Mouse (Mus musculus) macrophage (primary cell): ENCODE results near the gene Nckap5. TPM values are rescaled to one million over a fixed set of nuclear protein-coding genes. Genes with fewer than 3 reads are reported as not detected.

Experiments
- H3K27ac ChIP-seq: fragments of 350-480 bp; formaldehyde crosslinking; 2 replicates; pipeline ENCODE4 v1.9.0; 2021
- H3K36me3 ChIP-seq: fragments of 350-480 bp; formaldehyde crosslinking; 2 replicates; pipeline ENCODE4 v1.9.0; 2021; ENCODE audit errors: inconsistent target
- H3K4me3 ChIP-seq: fragments of 350-480 bp; formaldehyde crosslinking; 2 replicates; pipeline ENCODE4 v1.9.0; 2021; ENCODE audit errors: inconsistent target
- H3K79me2 ChIP-seq: fragments of 350-480 bp; formaldehyde crosslinking; 2 replicates; pipeline ENCODE4 v1.9.0; 2021; ENCODE audit errors: inconsistent target
- WGBS: methylation state at CpG from one replicate; pipeline ENCODE4 v1.1.7; 2026; ENCODE audit warnings: inconsistent platforms; ENCODE audit not compliant: missing documents; 5-methylcytosine and 5-hydroxymethylcytosine counted together
- polyA plus RNA-seq: library from polyadenylated mRNA; stranded (reverse); fragments of 250-400 nt; gene quantifications from 3 replicates; pipeline ENCODE4 v1.2.4, GENCODE M21; 2018; ENCODE audit warnings: inconsistent platforms

Nckap5 gene
- polyA plus RNA-seq, 1 experiment from 2014 or later: not detected

- Histone ChIP-seq H3K4me3 (no peak overlapping the region), H3K27ac (no peak overlapping the region), H3K79me2 (no peaks in the 10 kb centered on the region), H3K36me3 (no peaks in the 10 kb centered on the region)
- WGBS: 94% methylated on average over 6 of the region's 6 CpGs
Measured at GRCm38 (mm10) chr1:126751137-126751536, 79.5 kb downstream of the Nckap5 start.

DNA sequence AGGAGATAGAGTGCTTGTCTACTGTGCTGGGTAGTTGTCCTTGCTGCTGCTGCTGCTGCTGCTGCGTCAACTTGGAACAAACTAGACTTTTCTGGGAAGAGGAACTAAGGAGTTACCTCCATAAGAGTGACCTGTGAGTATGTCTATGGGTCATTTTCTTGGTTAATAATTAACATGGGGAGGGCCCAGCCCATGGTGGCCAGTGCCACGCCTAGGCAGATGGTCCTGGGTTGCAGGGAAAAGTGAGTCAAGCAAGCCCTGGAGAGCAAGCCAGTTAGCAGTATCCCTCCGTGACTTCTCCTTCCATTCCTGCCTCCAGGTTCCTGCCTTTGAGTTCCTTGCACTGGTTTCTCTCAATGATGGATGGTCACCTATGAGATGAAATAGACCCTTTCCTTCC lies 80.4 kb downstream of the Nckap5 start:
- 91% methylated on average over 3 of the region's 3 CpGs for WGBS
- no peaks in the 10 kb centered on the region for H3K79me2 ChIP-seq
- H3K27ac ChIP-seq: no peak overlapping the region
- H3K4me3 ChIP-seq: no peak overlapping the region
- H3K36me3 ChIP-seq: no peaks in the 10 kb centered on the region

GRCm38 (mm10) chr1:126747914-126748313 lies 82.7 kb downstream of the Nckap5 start:
- no peak overlapping the region for H3K4me3 ChIP-seq
- no peak overlapping the region for H3K27ac ChIP-seq
- 75% methylated on average over 4 of the region's 4 CpGs for WGBS
- no peaks in the 10 kb centered on the region for H3K36me3 ChIP-seq
- H3K79me2 ChIP-seq: no peaks in the 10 kb centered on the region

GRCm38 (mm10) chr1:126745482-126746136 lies 85.0 kb downstream of the Nckap5 start:
- H3K36me3 ChIP-seq: no peaks in the 10 kb centered on the region
- H3K79me2 ChIP-seq: no peaks in the 10 kb centered on the region
- WGBS: 67% methylated on average over 4 of the region's 4 CpGs
- H3K4me3 ChIP-seq: no peak overlapping the region
- H3K27ac ChIP-seq: no peak overlapping the region

DNA sequence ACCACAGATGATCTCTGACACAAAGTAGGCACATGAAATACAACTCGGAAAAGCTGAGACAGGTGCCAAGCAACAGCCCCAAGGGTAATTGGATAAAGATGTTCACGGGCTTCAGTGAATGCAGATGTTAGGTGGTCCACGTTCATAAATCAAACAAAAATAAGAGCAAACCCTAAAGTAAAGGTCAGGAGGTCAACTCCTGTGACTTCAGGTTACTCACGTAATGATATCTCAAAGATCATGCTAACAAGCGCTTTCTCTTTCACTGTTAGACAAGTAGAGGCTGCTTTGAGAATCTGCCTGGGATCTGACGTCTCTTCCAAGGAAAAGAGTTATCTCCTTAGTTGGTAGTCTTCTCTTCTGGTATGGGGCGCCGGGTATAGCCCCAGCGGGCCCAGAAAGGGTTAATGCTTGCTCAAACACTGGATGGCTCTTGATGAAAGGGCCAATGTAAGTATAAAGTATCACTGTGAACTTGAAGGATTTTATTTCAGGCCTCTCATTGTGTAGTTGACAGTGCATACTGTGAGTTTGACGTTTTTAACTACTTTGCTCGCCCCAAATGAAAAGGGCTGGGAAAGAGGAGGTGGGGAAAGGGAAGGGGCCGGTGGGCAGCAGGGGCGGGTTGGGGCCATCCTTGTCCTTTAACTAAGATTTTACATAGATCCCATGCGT lies 85.8 kb downstream of the Nckap5 start:
- 85% methylated on average over 14 of the region's 14 CpGs for WGBS
- Histone ChIP-seq H3K79me2 (no peaks in the 10 kb centered on the region), H3K36me3 (no peaks in the 10 kb centered on the region), H3K4me3 (no peak overlapping the region), H3K27ac (no peak overlapping the region)

DNA sequence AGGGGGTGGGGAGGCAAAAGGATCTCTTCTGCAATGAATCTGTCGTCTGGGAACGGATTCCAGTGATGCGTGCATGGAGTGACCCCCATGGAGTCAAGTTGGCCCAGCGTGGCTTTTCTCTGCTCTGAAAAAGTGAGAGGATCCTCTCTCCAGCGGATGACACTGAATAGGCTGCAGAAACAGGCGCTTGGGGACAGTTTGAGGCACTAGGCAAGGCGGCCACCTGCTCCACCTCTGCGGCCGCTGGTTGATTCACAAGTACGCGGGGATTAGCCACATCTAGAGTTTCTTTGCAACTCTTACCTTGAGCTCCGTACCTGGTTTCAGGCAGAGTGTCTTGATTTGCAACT lies 92.3 kb downstream of the Nckap5 start:
- no peak overlapping the region for H3K4me3 ChIP-seq
- H3K79me2 ChIP-seq: no peaks in the 10 kb centered on the region
- H3K36me3 ChIP-seq: no peaks in the 10 kb centered on the region
- H3K27ac ChIP-seq: no peak overlapping the region
- 7% methylated on average over 12 of the region's 12 CpGs for WGBS

DNA sequence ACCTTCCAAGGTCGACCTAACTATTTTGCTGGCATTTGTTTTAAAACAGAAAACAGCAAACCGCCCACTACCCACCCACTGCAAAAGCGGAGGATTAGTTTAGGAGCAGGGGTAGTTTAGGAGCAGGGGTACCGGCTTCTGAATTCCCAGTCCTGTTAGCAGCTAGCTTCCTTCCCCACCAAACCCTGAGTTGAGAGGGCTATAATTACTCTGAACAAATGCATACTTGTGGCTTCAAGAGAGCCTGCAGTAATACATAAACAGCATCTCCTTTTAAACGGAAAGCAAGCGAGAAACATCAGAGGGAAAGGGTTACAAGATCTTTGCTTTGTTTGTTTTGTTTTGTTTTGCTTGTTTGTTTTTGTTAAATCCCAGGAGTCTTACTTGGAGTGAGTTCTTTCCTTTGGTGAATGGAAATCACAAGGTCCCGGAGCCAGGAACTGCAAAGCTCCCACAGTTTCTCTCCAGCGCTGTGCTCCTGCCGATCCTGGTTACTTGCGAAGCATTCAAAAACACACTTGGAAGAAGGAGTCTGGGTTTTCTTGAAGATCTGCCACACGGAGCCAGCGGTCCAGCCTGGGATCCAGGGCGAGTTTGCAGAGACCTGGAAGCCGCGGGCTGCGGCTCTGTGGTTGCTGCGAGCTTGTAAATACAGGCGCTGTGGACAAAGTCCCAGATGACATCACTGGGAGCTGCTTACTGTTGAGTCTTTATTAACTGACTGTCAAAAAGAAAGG lies 92.9 kb downstream of the Nckap5 start:
- H3K27ac ChIP-seq: no peak overlapping the region
- 8% methylated on average over 18 of the region's 18 CpGs for WGBS
- H3K79me2 ChIP-seq: no peaks in the 10 kb centered on the region
- no peak overlapping the region for H3K4me3 ChIP-seq
- H3K36me3 ChIP-seq: no peaks in the 10 kb centered on the region

DNA sequence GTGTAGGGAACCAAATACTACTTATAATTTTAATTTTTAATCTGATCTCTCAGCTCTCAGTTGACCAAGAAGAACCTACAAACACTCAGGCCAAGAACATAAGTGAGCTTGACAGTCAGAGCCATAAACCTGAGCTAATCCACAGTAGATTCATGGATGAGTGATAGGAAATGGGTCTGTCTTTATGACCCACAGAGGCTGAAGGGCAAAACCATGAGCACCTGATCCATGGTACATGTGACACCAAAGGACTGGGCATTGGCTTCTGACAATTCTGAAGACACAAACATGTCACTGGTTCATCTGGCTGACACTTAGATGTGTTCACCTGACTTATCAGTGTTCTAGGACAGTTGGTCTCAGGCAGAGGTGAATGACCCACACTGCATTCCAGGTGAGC lies 98.9 kb downstream of the Nckap5 start:
- Histone ChIP-seq H3K4me3 (no peak overlapping the region), H3K27ac (no peak overlapping the region), H3K36me3 (no peaks in the 10 kb centered on the region), H3K79me2 (no peaks in the 10 kb centered on the region)

DNA sequence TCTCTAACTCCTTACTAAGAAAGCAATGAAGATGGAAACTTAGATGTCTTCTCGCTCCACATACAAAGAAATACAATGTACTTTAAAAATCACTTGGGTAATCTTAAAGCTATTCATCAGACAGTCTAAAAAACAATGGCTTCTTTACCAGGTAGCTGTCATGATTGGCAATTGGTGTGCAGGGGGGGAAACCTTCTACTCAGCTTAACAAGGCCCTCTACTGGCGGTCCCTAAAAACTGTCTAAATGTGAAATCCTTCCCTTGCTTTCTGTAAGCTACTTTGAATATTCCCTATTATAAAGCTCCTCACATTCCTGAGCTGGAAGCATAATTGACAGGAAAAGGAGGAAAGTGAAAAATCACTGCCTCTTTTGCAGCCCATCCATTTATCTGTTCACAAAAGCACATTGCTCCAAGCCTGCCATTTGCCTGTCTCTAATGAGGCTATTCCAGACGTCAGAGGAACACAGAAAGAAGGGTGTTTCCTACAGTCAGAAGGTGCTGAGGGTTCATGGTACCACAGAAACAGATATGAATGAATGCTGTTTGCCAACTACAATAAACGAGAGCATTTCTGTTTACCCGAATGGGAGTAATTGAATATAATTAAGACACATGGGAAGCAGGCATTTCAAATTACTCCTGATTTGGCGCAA lies 104.1 kb downstream of the Nckap5 start:
- 83% methylated on average over 6 of the region's 6 CpGs for WGBS
- no peaks in the 10 kb centered on the region for H3K36me3 ChIP-seq
- no peak overlapping the region for H3K27ac ChIP-seq
- H3K4me3 ChIP-seq: no peak overlapping the region
- H3K79me2 ChIP-seq: no peaks in the 10 kb centered on the region

GRCm38 (mm10) chr1:126725628-126726367 lies 104.8 kb downstream of the Nckap5 start:
- WGBS: 83% methylated on average over 9 of the region's 9 CpGs
- Histone ChIP-seq H3K27ac (no peak overlapping the region), H3K36me3 (no peaks in the 10 kb centered on the region), H3K79me2 (no peaks in the 10 kb centered on the region), H3K4me3 (no peak overlapping the region)

DNA sequence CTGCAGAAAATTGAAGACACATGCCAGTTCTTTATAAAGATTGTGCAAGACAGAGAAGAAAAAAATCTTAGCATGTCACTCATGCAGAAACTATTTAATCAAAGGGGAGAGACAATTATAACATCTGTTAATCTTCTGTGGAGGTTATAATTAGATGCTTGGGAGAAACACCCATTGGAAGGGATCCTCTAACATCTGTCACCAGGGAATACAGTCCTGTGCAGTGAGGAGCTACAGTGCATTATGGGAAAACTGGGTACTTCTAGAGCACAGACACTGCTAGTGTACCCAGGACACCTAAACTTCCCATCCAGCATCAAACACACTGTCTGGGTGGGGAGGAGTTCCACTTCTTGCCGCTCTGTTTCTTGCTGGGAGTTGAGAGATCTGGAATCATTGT lies 108.7 kb downstream of the Nckap5 start:
- H3K79me2 ChIP-seq: no peaks in the 10 kb centered on the region
- no peaks in the 10 kb centered on the region for H3K36me3 ChIP-seq
- H3K27ac ChIP-seq: no peak overlapping the region
- WGBS: 63% methylated on average over 1 of the region's 1 CpGs
- no peak overlapping the region for H3K4me3 ChIP-seq

DNA sequence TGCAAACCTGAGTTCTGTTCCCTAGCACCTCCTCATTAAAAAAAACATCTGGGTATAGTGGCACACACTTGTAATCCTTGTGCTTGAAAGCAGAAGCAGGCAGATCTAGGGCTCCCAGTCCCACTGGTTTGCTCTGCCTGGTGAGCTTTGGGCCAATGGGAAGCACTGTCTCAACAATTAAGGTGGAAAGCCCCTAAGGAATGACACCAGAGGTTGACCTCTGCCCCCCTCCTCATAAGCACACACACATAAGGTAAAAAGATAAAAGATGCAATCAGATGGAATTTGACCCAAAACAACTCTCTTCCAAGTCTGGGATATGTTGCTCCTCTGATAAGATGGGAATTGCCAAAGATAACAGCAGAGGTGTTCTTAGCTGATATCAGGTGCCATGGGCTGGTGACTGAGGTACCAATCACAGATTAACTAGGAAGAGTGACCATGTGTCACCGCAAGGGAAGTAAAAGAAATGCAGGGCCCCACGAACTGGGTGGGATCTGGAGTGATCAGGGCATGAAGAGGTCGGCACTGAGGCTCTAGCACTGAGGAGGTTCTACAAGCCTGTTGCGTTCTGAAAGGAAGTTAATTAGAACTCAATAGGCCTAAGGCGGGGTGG lies 110.8 kb downstream of the Nckap5 start:
- H3K79me2 ChIP-seq: no peaks in the 10 kb centered on the region
- no peak overlapping the region for H3K27ac ChIP-seq
- H3K4me3 ChIP-seq: no peak overlapping the region
- WGBS: 58% methylated on average over 5 of the region's 5 CpGs
- H3K36me3 ChIP-seq: no peaks in the 10 kb centered on the region

GRCm38 (mm10) chr1:126706611-126707010 lies 124.0 kb downstream of the Nckap5 start:
- Histone ChIP-seq H3K4me3 (no peak overlapping the region), H3K36me3 (no peaks in the 10 kb centered on the region), H3K27ac (no peak overlapping the region), H3K79me2 (no peaks in the 10 kb centered on the region)
- 85% methylated on average over 16 of the region's 16 CpGs for WGBS

GRCm38 (mm10) chr1:126700978-126701320 lies 129.7 kb downstream of the Nckap5 start:
- H3K27ac ChIP-seq: no peak overlapping the region
- no peaks in the 10 kb centered on the region for H3K79me2 ChIP-seq
- H3K4me3 ChIP-seq: no peak overlapping the region
- WGBS: 96% methylated on average over 4 of the region's 4 CpGs
- H3K36me3 ChIP-seq: no peaks in the 10 kb centered on the region
